Mouse (Mus musculus) spleen, embryonic (tissue): ENCODE results near the gene Mapk8.

ENCODE experiments used
- CTCF ChIA-PET: fragments of 350-600 bp; sonication (Branson Sonifier 250); formaldehyde crosslinking; loops from one replicate; lab custom pipeline; 2022; lab: Charles Lee

Mapk8 gene

GRCm38 (mm10) chr14:33398065-33398860 lies 48.7 kb downstream of the Mapk8 start:
- CTCF ChIA-PET, result no interaction called here

DNA sequence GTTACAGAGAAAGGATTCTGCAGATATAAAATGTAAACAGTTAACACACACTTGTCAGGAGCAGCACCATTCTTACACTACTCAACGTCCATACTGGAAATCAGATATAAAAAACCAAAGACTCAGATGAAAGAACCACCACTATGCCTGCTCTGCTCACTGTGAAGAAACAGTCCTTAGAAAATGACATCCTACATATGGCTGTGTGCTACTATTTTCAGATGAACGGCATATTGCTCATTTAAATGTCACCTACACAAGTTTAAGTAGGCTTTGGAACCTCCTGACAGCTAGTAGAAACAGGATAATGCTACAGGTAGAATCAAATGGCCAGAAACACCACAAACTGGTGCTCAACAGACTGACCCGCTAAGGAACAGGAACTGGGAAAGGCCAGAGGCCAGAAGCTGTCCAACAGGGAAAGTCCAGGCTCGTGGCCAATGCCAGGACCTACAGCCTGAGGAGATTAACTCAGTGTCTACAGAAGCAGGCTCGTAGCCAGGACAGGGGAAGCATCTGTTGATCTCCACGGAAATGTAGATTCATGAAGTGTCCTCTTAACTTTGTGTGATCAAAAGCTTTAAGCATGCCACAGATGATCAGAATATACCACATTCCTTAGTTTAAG lies 66.0 kb downstream of the Mapk8 start:
- CTCF ChIA-PET, result no interaction called here

DNA sequence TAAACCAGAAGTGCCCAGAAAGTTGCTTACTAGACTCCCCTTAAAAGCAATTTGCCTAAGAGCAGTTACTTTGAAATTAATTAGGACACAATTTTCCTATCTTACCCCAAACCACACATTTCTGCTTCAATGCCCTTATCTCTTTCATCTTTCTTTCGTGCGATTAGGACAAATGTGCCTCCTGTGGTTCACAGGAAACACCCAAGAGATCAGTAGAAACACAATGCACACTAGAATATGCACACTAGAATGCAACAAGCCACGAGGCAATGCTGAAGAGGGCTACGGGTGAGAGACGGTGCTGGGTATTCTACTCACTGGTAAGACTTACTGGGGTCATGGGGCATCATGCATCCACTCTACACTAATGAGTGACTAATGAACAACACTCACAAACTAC lies 68.2 kb downstream of the Mapk8 start:
- CTCF ChIA-PET, result no interaction called here

- CTCF ChIA-PET, result no interaction called here
Observed at GRCm38 (mm10) chr14:33377211-33377610, 69.7 kb downstream of the Mapk8 start.

DNA sequence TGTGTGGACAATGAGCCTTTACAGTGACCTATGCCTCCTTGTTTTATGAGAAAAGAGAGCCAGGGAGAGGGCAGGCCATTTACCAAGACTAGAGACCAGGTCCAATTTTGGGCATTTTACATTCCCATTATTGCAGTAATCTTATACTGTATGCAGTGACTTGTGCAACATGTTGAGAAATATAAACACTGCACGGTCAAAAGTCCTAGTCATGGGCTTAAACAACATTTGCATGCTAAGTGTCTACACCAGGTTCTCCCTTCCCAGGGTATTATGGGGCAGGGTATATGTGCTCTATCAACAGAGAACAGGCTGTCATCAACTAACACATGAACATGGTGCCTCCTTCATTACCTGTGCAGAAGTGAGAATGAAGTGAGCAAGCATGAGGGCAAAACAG lies 72.9 kb downstream of the Mapk8 start:
- CTCF ChIA-PET, result no interaction called here

GRCm38 (mm10) chr14:33373271-33373670 lies 73.7 kb downstream of the Mapk8 start:
- CTCF ChIA-PET, result no interaction called here

DNA sequence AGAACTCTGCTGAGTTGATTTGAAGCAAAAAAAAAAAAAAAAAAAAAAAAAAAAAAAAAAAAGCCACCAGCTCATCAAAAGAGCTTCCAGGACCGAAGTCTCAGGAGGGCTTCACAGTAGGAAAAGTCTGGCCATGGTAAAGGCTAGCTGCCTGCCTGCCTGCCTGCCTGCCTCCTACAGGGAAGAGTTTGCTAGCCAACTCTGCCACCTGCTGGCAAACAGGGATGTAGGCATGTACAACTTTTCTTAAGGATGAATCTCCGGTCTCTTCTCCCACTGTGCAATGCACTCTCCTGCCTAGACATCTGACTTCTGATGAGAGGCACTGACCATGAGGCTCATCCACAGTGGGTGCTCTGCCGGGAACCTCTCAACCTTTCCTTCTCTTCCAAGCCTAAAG lies 75.7 kb downstream of the Mapk8 start:
- CTCF ChIA-PET, result no interaction called here

DNA sequence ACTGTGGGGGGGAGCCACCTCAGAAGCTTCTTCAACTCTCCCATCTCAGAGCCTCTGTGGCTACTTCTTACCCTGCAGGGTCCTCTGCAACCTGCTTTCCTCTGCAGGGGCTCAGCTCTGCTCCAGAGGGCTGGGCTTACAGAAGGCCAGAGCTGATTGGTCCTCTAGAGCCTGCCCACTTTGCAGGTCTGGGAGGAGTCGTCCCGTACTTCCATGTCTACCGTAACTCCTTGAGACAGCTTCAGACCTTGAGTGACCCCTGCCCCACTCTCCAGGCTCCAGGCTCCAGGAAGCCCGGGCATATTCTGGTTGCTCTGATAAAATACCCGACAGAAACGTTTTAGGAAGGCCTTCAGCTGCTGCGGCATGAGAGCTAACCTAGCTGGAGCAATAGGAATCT lies 76.9 kb downstream of the Mapk8 start:
- CTCF ChIA-PET, result no interaction called here

DNA sequence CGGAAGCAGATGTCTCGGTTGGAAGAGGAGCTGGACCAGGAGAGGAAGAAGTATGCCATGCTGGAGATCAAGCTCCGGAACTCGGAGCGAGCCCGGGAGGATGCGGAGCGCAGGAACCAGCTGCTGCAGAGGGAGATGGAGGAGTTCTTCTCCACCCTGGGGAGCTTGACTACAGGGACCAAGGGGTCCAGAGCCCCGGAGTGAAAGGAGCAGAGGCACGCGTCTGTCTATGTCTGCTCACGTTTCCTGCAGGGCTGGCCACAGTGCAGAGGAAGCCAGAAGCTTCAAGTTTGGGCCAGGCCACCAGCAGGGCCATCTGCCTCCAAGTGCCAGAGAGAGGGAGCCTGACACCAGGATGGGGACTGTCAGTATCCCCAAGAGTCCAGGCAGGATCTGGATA lies 77.6 kb downstream of the Mapk8 start:
- CTCF ChIA-PET, result no interaction called here

GRCm38 (mm10) chr14:33366891-33367777 lies 79.8 kb downstream of the Mapk8 start:
- CTCF ChIA-PET, result no interaction called here

DNA sequence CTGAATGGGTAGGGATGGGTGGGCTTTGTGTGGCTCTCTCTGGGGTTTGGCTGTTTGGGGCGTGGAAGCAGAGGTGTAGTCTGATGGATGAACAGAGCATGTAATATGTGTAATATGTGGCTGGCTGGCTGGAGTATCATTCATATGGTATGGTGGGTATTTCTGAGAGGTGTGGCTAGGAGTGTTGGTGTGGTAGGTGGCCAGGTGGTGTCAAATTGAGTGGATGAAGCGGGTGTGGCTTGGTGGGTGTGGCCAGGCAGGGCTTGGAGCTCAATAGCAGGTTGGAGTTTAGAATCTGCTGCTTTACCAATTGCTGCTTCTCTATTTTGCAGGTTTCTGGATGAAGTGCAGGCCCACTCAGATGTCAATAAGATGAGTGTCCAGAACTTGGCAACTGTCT lies 82.9 kb downstream of the Mapk8 start:
- CTCF ChIA-PET, result no interaction called here

DNA sequence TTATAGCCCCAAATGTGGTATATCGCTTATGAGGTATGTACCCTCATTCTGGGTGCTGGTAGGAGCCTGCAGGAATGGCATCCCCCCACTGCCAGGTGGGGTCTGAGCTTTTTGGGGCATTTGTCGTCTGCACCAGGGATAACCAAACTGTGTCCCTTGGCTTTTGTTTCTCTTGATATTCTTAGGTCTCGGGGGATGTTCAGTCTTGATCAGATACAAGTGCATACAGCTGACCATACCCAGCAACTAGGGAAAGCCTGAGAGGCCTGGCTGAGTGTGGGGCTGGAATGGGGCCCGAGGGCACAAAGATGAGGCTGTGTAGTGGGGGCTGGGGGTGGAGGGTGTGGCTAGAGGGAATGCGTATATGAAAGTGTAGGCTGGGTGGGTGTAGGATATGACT lies 83.3 kb downstream of the Mapk8 start:
- CTCF ChIA-PET, result no interaction called here

- CTCF ChIA-PET, result no interaction called here
Observed at GRCm38 (mm10) chr14:33362807-33363206, 84.2 kb downstream of the Mapk8 start.

GRCm38 (mm10) chr14:33362122-33362521 lies 84.8 kb downstream of the Mapk8 start:
- CTCF ChIA-PET, result no interaction called here

DNA sequence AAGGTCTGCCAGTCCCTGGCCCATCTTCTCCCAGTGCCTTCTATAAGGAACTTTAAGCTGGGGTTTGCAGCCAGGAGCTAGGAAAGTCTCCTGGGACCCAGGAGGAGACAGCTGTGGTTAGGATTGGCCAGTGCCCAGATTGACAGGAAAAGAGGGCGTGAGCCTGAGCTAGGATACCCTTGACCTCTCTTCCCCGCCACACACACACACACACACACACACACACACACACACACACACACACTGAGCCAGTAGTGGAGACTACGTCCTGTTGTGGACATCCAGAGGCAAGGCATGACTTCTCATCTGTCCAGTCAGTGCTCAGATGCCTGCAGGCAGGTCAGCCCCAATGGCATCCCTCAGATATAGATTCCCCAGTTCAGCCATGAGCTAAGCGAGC lies 85.4 kb downstream of the Mapk8 start:
- CTCF ChIA-PET, result no interaction called here

DNA sequence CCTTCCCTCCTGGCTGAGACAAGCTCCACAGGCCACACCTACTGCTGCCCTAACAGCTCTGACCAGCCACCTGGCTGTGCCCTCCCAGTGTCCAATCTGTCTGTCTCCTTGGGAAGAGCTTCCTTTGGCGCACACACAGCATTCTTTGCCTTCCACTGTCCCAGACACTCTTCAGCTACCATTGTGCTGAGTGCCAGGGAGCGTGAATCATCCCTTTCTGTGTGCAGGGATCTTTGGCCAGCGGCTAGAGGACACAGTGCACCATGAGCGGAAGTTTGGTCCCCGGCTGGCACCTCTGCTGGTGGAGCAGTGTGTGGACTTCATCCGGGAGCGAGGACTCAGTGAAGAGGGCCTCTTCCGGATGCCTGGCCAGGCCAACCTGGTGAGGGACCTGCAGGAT lies 88.1 kb downstream of the Mapk8 start:
- CTCF ChIA-PET, result no interaction called here

- CTCF ChIA-PET, result no interaction called here
Observed at GRCm38 (mm10) chr14:33357600-33358368, 89.2 kb downstream of the Mapk8 start.

DNA sequence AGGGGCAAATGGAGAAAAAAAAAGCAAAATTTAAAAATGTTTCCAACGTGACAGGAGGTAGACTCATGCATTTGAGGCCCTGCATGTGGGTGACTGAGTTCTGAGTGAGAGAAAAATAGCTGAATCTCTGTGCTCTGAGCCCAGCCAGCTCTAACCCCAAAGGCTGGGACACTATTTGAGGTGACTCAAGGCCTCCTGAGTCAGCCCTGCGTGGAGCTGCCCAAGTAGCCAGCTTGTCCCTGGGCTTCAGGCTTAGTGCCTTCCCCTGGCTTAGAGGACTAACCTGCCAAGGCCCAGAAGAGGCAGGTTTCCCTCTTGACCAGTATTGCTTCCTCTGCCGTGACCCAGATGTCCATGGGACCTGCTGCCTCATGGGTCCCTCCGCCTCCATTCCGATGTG lies 91.7 kb downstream of the Mapk8 start:
- CTCF ChIA-PET, result no interaction called here

GRCm38 (mm10) chr14:33352890-33353289 lies 94.1 kb downstream of the Mapk8 start:
- CTCF ChIA-PET, result no interaction called here

GRCm38 (mm10) chr14:33351984-33352722 lies 94.8 kb downstream of the Mapk8 start:
- CTCF ChIA-PET, result no interaction called here

DNA sequence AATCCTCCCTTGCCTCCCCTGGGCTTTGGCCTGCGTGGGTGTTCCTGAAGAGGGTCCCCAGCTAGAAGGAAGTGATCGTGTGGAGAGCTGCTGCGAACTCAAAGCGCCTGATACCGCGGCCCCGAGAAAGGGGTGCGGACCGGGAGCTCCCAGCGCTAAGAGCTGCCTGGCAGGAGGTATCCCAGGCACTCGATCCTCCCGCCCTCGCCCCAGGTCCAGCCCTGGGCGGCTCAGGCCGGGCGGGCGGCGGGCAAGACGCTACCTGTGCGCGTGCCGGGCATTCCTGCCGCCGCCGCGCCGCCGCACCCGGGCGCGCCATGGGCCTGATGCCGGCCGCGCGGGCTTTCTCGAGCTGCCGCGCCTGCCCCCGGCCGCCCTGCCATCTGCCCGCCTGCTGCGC lies 95.9 kb downstream of the Mapk8 start:
- CTCF ChIA-PET, result no interaction called here
